Mouse (Mus musculus) liver, adult 2 months (tissue): Measurements from ENCODE around the gene Rho.

Source experiments
- CTCF ChIP-seq: fragments of 200-500 bp; IDR thresholded peaks from 2 replicates; pipeline ENCODE4 v1.5.1; 2011; ENCODE audit warnings: low read depth, low read length, control low read depth
- POLR2A ChIP-seq: fragments of 200-500 bp; IDR thresholded peaks from 2 replicates; pipeline ENCODE4 v1.6.1; 2011; ENCODE audit warnings: low read length, control low read depth; ENCODE audit not compliant: insufficient read depth; ENCODE audit errors: extremely low read depth

DNA sequence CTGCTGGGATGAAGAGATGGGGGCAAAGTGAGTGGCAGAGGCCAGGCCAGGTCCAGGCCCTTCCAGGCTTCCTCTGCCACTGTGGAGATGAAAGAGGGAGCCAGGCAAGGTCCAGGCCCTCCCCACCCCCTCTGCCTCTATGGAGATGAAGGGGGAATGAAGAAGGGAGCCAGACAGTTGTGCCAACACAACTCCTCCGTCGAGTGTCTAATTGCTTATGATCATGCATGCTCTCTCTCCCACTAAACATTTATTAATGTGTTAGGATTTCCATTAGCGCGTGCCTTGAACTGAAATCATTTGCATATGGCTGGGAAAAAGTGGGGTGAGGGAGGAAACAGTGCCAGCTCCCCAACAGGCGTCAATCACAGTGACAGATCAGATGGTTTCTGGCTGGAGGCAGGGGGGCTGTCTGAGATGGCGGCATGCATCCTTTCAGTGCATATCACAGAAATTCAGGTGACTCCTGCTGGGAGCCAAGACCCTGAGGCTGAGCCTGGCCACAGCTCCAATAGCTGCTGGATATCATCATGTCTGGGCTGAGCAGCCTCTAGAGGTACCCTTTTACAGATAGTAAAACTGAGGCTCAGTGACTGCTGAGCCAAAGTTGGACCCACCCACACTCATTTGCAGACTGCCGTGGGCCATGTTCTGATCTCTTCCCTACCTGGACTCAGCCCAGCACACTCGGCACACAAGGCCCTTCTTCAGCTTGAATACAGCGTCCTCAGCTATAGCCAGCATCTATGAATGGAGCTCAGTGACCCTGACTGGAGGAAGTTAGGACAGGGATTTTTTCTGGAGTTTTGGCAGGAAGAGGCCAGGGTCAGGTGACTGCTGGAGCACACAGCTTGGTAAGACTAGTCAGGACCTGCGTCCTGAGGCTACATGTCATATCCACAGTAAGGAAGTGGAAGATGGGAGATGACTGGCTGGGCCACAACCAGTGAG, 4.0 kb upstream of the Rho start:
- TF ChIP-seq CTCF, result no peak
- TF ChIP-seq POLR2A, result no peak
